Mouse (Mus musculus) MEL (cell line): ENCODE results near the gene Cpeb3.

Experiments used
- BHLHE40 ChIP-seq: IDR thresholded peaks from 2 replicates; pipeline ENCODE4 v1.6.1; 2012; ENCODE audit warnings: low read depth, mild to moderate bottlenecking, inconsistent platforms, low read length, improper control_type of control experiment, borderline replicate concordance
- CTCF ChIP-seq, 3 experiments: IDR thresholded peaks in 2 of 3; conservative IDR thresholded peaks in 1 of 3; 2 replicates each; pipeline ENCODE4 v1.5.1; 2011 to 2012; ENCODE audit warnings: low read length in 3 of 3, low read depth in 2 of 3, mild to moderate bottlenecking in 2 of 3, improper control_type of control experiment in 1 of 3, inconsistent platforms in 1 of 3, mixed read lengths in 1 of 3, moderate library complexity in 1 of 3; ENCODE audit not compliant: control insufficient read depth in 1 of 3, insufficient read depth in 1 of 3, poor library complexity in 1 of 3, severe bottlenecking in 1 of 3
- E2F4 ChIP-seq: IDR thresholded peaks from 2 replicates; pipeline ENCODE4 v1.6.1; 2011; ENCODE audit warnings: low read depth, low read length, improper control_type of control experiment, borderline replicate concordance
- ETS1 ChIP-seq: IDR thresholded peaks from 2 replicates; pipeline ENCODE4 v1.6.1; 2012; ENCODE audit warnings: low read depth, mild to moderate bottlenecking, inconsistent platforms, low read length, improper control_type of control experiment, moderate library complexity
- NELFE ChIP-seq: IDR thresholded peaks from 2 replicates; pipeline ENCODE4 v1.6.1; 2011; ENCODE audit warnings: low read depth, low read length, improper control_type of control experiment
- POLR2A ChIP-seq, 2 experiments: IDR thresholded peaks; 2 replicates each; pipeline ENCODE4 v1.6.1; 2011 to 2012; ENCODE audit warnings: low read length in 2 of 2, mild to moderate bottlenecking in 2 of 2, control low read depth in 1 of 2, improper control_type of control experiment in 1 of 2, low read depth in 1 of 2, moderate library complexity in 1 of 2; ENCODE audit not compliant: control insufficient read depth in 1 of 2, insufficient read depth in 1 of 2, poor library complexity in 1 of 2
- TCF12 ChIP-seq: IDR thresholded peaks from 2 replicates; pipeline ENCODE4 v1.6.1; 2014; ENCODE audit warnings: low read depth, mild to moderate bottlenecking, inconsistent platforms, low read length, improper control_type of control experiment, moderate library complexity
- UBTF ChIP-seq: IDR thresholded peaks from 2 replicates; pipeline ENCODE4 v1.6.1; 2012; ENCODE audit warnings: low read depth, mild to moderate bottlenecking, inconsistent platforms, low read length, improper control_type of control experiment, moderate library complexity, borderline replicate concordance; ENCODE audit not compliant: insufficient read depth

DNA sequence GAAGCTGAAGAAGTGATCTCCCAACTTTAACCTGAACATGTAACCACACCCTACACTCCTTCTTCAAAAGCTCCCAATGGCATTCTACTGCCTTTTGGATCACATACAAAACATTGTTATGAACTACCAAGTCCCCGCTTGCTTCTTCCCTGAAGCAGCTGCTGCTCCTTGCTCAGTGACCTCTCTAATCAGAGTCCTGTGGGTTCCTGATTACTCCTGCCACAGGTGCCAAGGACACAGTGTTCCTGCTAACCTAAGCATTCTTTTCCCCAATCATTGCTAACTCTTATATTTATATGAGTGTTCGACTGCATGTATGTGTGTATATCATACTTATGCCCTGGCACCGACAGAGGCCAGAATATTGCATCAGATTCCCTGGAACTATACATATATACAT lies 115.2 kb downstream of the Cpeb3 start:
- TF ChIP-seq NELFE = no peak
- TF ChIP-seq BHLHE40 = no peak
- no peak for TF ChIP-seq ETS1
- TF ChIP-seq E2F4 = no peak
- no peak for TF ChIP-seq POLR2A (IDR thresholded peaks at IDR 0.05; ENCODE audit: control insufficient read depth in 1 of 2, insufficient read depth in 1 of 2, low read depth in 1 of 2, low read length in 2 of 2, poor library complexity in 1 of 2)
- TF ChIP-seq TCF12 = no peak
- TF ChIP-seq CTCF (IDR thresholded peaks at IDR 0.05 in 2 of 3, conservative IDR thresholded peaks at IDR 0.05 in 1 of 3; ENCODE audit: control insufficient read depth in 1 of 3, insufficient read depth in 1 of 3, low read depth in 2 of 3, low read length in 3 of 3, poor library complexity in 1 of 3, severe bottlenecking in 1 of 3) = no peak
- no peak for TF ChIP-seq UBTF
